20 mouse cellular contexts compared by ENCODE assay signal in genomic region chr6:44849477-44849876, GRCm38 (mm10).
DNase-seq lines count a peak whose midpoint lies in the region; ATAC-seq lines count a peak whose summit lies in the region.
"Had no signal": no experiment of that assay in that cellular context is flagged by ENCODE, and none has a peak within 500 bp of the region (broad histone marks: within the 10 kb centered on the region; RNA-seq: fewer than 3 reads in every experiment).

No protein-coding gene starts in this region.

- peak; percentile 98 for ATAC-seq in frontal cortex, adult (ENCODE audit: low TSS enrichment)
- ATAC-seq: activated CD4-positive, CD25-positive, alpha-beta regulatory T cell, adult 4 months; CD4-positive, CD25-positive, alpha-beta regulatory T cell, adult 4 months; Patski had no signal

- DNase-seq in frontal cortex, postnatal 25 days (ENCODE audit: low spot score in 2 of 2) = no peak
- peak; percentile 34 for DNase-seq in brain, adult 2 months (ENCODE audit: low read depth, low spot score)
- peak; percentile 33 for DNase-seq in telencephalon, adult 2 months (ENCODE audit: low read depth, low spot score)
- DNase-seq in urinary bladder, adult 2 months (ENCODE audit: low spot score) = no peak
- no peak for DNase-seq in thymus, postnatal 10 days (ENCODE audit: low spot score in 2 of 2)
- DNase-seq: adrenal gland, adult 2 months; adrenal gland, adult 8-10 months; adrenal gland, postnatal 10 days; adrenal gland, postnatal 14 days; adrenal gland, postnatal 25 days; adrenal gland, postnatal 36 days; B cell, adult 2 months; cerebellum, adult 11 months; cerebellum, adult 11-12 months; cerebellum, adult 18-20 months; cerebellum, adult 2 months had no signal

Comparison
In these comparisons a context has a peak if more than half of its experiments do, and no peak if none do; other contexts are left out.
1. DNase-seq: peak in brain, adult 2 months (single experiment) and telencephalon, adult 2 months (single experiment); none in frontal cortex, postnatal 25 days (0 of 2), urinary bladder, adult 2 months (single experiment) and thymus, postnatal 10 days (0 of 2).